Mouse (Mus musculus): ENCODE data around the gene Sult6b2. TPM values are rescaled to one million over a fixed set of nuclear protein-coding genes. Genes with fewer than 3 reads are reported as not detected.

Gene Sult6b2
- polyA plus RNA-seq, 1 experiment from 2014 or later: 0.25 TPM

- no peaks in the 10 kb centered on the region for H3K27me3 ChIP-seq (ENCODE audit: control insufficient read depth, insufficient read depth, low read depth, low read length)
- H3K9me3 ChIP-seq (replicated peaks; ENCODE audit: control insufficient read depth, low read length, poor library complexity, severe bottlenecking): no peaks in the 10 kb centered on the region
- H3K4me2 ChIP-seq (ENCODE audit: low read length): no peak overlapping the region
- H3K4me1 ChIP-seq (ENCODE audit: control insufficient read depth, insufficient read depth, low read length): no peaks in the 10 kb centered on the region; the same call in 1 of the 2 replicates
- no peak for ATAC-seq
- WGBS: 82% methylated on average over 1 of the region's 1 CpGs
- H3K4me3 ChIP-seq (ENCODE audit: low read depth, low read length): no peak overlapping the region
- no peaks in the 10 kb centered on the region for H3K36me3 ChIP-seq (ENCODE audit: control insufficient read depth, insufficient read depth, low read length)
- H3K27ac ChIP-seq (ENCODE audit: low read length): no peak overlapping the region
- no peak overlapping the region for H3K9ac ChIP-seq (ENCODE audit: low read depth, low read length)
Measured at GRCm38 (mm10) chr6:142838501-142838900, 34.2 kb upstream of the Sult6b2 start.

- WGBS: 87% methylated on average over 9 of the region's 9 CpGs
- Histone ChIP-seq H3K4me1 (ENCODE audit: control insufficient read depth, insufficient read depth, low read length) (peaks cover 3% of the 10 kb centered on the region), H3K27me3 (ENCODE audit: control insufficient read depth, insufficient read depth, low read depth, low read length) (no peaks in the 10 kb centered on the region), H3K27ac (ENCODE audit: low read length) (no peak overlapping the region), H3K36me3 (ENCODE audit: control insufficient read depth, insufficient read depth, low read length) (no peaks in the 10 kb centered on the region), H3K9me3 (replicated peaks; ENCODE audit: control insufficient read depth, low read length, poor library complexity, severe bottlenecking) (no peaks in the 10 kb centered on the region), H3K4me3 (ENCODE audit: low read depth, low read length) (no peak overlapping the region), H3K4me2 (ENCODE audit: low read length) (no peak overlapping the region), H3K9ac (ENCODE audit: low read depth, low read length) (no peak overlapping the region)
- ATAC-seq: no peak
Measured at GRCm38 (mm10) chr6:142837326-142837725, 33.0 kb upstream of the Sult6b2 start.

DNA sequence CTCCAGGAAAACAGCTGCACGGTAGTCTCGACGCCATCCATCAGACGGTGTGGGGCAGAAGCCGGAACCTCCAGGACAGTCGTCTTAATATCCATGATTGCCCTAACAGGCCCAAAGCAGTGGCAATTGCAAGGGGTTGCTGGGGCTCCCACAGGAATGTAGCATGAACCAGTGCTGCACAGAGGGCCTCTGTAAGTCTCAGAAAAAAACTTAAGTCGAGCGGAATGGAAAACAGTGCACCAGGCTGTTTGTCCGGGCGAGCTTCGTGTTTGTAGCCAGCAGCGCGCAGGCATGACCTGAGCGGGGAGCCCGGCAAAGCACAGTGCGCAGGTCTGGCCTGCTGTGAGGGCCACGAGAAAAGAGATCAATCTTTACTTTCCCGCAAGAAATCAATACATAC lies 31.4 kb upstream of the Sult6b2 start:
- WGBS: 36% methylated on average over 18 of the region's 18 CpGs

DNA sequence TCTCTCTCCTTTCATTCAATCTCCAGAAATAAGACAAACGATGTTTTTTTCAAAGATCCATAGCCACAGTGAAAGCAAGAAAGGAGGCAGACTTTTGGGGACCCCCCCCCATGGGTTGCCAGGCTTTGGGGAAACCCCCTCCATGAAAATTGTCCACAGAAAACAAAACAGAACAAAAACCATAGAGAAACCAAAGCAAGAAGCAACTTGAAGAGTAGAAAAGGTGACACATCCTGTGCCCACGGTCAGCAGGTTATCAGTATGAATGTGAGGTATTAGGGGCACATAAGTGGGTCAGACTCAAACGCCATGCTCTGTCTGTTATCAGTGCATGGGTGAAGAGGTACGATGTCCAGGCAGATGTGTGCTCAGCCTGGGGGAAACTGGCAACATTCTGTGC lies 30.6 kb upstream of the Sult6b2 start:
- 79% methylated on average over 4 of the region's 4 CpGs for WGBS
- Histone ChIP-seq H3K4me3 (ENCODE audit: low read depth, low read length) (no peak overlapping the region), H3K27ac (ENCODE audit: low read length) (no peak overlapping the region), H3K4me1 (ENCODE audit: control insufficient read depth, insufficient read depth, low read length) (peaks cover 3% of the 10 kb centered on the region), H3K9me3 (replicated peaks; ENCODE audit: control insufficient read depth, low read length, poor library complexity, severe bottlenecking) (no peaks in the 10 kb centered on the region), H3K4me2 (ENCODE audit: low read length) (no peak overlapping the region), H3K9ac (ENCODE audit: low read depth, low read length) (no peak overlapping the region), H3K27me3 (ENCODE audit: control insufficient read depth, insufficient read depth, low read depth, low read length) (no peaks in the 10 kb centered on the region), H3K36me3 (ENCODE audit: control insufficient read depth, insufficient read depth, low read length) (no peaks in the 10 kb centered on the region)
- no peak for ATAC-seq

More for the DNA sequence above, 31.4 kb upstream of the Sult6b2 start:
- Histone ChIP-seq H3K36me3 (ENCODE audit: control insufficient read depth, insufficient read depth, low read length) (no peaks in the 10 kb centered on the region), H3K9me3 (replicated peaks; ENCODE audit: control insufficient read depth, low read length, poor library complexity, severe bottlenecking) (no peaks in the 10 kb centered on the region), H3K4me2 (ENCODE audit: low read length) (no peak overlapping the region), H3K9ac (ENCODE audit: low read depth, low read length) (0 out of 2 replicates have a peak overlapping the region, but pooled peaks have one; percentile 14), H3K27ac (ENCODE audit: low read length) (0 out of 2 replicates have a peak overlapping the region, but pooled peaks have one; percentile 52), H3K4me1 (ENCODE audit: control insufficient read depth, insufficient read depth, low read length) (peaks cover 3% of the 10 kb centered on the region), H3K27me3 (ENCODE audit: control insufficient read depth, insufficient read depth, low read depth, low read length) (no peaks in the 10 kb centered on the region), H3K4me3 (ENCODE audit: low read depth, low read length) (no peak overlapping the region)
- peak; percentile 83 for ATAC-seq

DNA sequence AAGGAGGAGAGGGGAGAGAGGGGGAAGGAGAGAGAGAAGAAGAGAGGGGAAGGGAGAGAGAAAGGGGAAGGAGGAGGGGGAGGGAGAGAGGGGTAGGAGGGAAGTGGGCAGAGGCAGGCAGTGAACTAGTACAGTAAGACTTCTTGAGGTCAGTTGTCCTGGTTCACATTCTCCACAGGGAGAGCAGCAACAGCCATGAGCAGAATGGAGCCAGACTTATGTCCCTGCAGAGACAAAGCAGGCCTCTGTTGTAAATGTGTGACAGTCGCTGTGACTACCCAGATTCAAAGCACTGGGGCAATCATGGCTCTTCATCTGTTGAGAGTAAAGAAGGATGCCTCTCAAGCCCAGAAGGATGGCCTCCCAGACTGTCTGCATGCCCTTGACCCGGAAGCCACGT lies 27.4 kb upstream of the Sult6b2 start:
- ATAC-seq: no peak
- 93% methylated on average over 3 of the region's 3 CpGs for WGBS
- Histone ChIP-seq H3K9me3 (replicated peaks; ENCODE audit: control insufficient read depth, low read length, poor library complexity, severe bottlenecking) (no peaks in the 10 kb centered on the region), H3K4me1 (ENCODE audit: control insufficient read depth, insufficient read depth, low read length) (peaks cover 3% of the 10 kb centered on the region), H3K4me3 (ENCODE audit: low read depth, low read length) (no peak overlapping the region), H3K4me2 (ENCODE audit: low read length) (no peak overlapping the region), H3K27ac (ENCODE audit: low read length) (no peak overlapping the region), H3K27me3 (ENCODE audit: control insufficient read depth, insufficient read depth, low read depth, low read length) (no peaks in the 10 kb centered on the region), H3K36me3 (ENCODE audit: control insufficient read depth, insufficient read depth, low read length) (peaks cover 6% of the 10 kb centered on the region), H3K9ac (ENCODE audit: low read depth, low read length) (no peak overlapping the region)

- Histone ChIP-seq H3K36me3 (ENCODE audit: control insufficient read depth, insufficient read depth, low read length) (peaks cover 6% of the 10 kb centered on the region), H3K4me3 (ENCODE audit: low read depth, low read length) (no peak overlapping the region), H3K4me2 (ENCODE audit: low read length) (no peak overlapping the region), H3K27me3 (ENCODE audit: control insufficient read depth, insufficient read depth, low read depth, low read length) (no peaks in the 10 kb centered on the region), H3K9me3 (replicated peaks; ENCODE audit: control insufficient read depth, low read length, poor library complexity, severe bottlenecking) (no peaks in the 10 kb centered on the region), H3K27ac (ENCODE audit: low read length) (no peak overlapping the region), H3K4me1 (ENCODE audit: control insufficient read depth, insufficient read depth, low read length) (peaks cover 3% of the 10 kb centered on the region), H3K9ac (ENCODE audit: low read depth, low read length) (no peak overlapping the region)
- no peak for ATAC-seq
- 64% methylated on average over 8 of the region's 8 CpGs for WGBS
Measured at GRCm38 (mm10) chr6:142831243-142831642, 26.9 kb upstream of the Sult6b2 start.

DNA sequence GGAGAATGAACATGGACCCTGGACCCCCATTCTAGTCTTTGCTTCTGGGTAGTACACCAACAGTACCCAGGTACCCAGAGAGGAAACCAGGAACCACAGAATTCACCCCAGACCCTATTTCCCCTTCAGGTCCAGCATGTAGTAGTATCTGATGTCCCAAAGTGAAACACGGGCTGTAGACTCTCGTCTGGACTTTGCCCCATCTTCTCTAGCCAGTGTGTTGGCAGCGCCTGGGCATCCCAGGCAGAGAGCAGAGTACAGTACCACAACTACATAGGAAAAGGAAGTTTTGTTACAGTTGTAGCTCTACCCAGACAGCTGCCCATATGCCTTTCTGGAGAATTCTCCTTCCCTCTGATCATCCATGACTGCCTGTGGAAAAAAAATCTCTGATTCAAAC lies 25.9 kb upstream of the Sult6b2 start:
- ATAC-seq: no peak
- no peak overlapping the region for H3K27ac ChIP-seq (ENCODE audit: low read length)
- peaks cover 3% of the 10 kb centered on the region; the same call in 1 of the 2 replicates for H3K4me1 ChIP-seq (ENCODE audit: control insufficient read depth, insufficient read depth, low read length)
- H3K36me3 ChIP-seq (ENCODE audit: control insufficient read depth, insufficient read depth, low read length): peaks cover 6% of the 10 kb centered on the region
- H3K9ac ChIP-seq (ENCODE audit: low read depth, low read length): no peak overlapping the region
- 97% methylated on average over 3 of the region's 3 CpGs for WGBS
- no peak overlapping the region for H3K4me2 ChIP-seq (ENCODE audit: low read length)
- H3K9me3 ChIP-seq (replicated peaks; ENCODE audit: control insufficient read depth, low read length, poor library complexity, severe bottlenecking): no peaks in the 10 kb centered on the region
- no peak overlapping the region for H3K4me3 ChIP-seq (ENCODE audit: low read depth, low read length)
- no peaks in the 10 kb centered on the region for H3K27me3 ChIP-seq (ENCODE audit: control insufficient read depth, insufficient read depth, low read depth, low read length)

- Histone ChIP-seq H3K27ac (ENCODE audit: low read length) (no peak overlapping the region), H3K4me3 (ENCODE audit: low read depth, low read length) (no peak overlapping the region), H3K9me3 (replicated peaks; ENCODE audit: control insufficient read depth, low read length, poor library complexity, severe bottlenecking) (no peaks in the 10 kb centered on the region), H3K4me2 (ENCODE audit: low read length) (no peak overlapping the region), H3K9ac (ENCODE audit: low read depth, low read length) (no peak overlapping the region), H3K4me1 (ENCODE audit: control insufficient read depth, insufficient read depth, low read length) (no peaks in the 10 kb centered on the region), H3K36me3 (ENCODE audit: control insufficient read depth, insufficient read depth, low read length) (peaks cover 6% of the 10 kb centered on the region), H3K27me3 (ENCODE audit: control insufficient read depth, insufficient read depth, low read depth, low read length) (no peaks in the 10 kb centered on the region)
- 74% methylated on average over 5 of the region's 5 CpGs for WGBS
- ATAC-seq: no peak
Measured at GRCm38 (mm10) chr6:142825449-142825848, 21.1 kb upstream of the Sult6b2 start.

DNA sequence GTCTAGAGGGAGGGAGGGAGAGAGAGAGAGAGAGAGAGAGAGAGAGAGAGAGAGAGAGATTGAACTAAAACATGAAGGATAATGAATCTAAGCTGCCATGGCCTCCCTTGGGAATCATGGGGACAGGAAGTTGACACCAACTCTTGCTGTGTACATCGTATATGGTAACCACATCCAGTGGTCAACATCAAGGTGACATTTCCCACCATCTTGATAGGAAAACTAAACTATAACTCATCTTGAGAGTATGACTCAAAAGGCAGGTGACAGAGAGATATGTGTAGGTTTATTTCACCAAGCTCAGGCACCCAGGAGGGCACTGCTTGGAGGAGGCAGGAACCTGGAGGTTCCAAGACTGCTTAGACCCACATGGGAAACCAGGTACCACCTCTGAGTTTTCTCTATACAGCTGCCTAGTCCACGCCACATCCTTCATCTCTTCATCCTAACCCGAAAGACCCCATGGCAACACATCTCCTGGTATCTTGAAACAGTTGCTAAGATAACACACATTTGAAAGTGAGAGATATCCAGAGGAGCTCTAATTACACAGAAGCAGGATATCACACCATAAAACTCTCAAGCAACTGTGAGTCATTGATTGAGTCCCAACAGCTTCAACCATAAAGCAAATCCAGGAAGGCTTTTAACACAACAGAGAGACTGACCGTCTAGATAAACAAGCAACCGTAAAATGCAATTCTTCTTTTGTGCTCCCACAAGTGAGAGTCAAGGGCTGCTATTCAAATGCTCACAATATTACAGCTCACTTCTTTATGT lies 18.9 kb upstream of the Sult6b2 start:
- ATAC-seq: no peak
- no peaks in the 10 kb centered on the region for H3K4me1 ChIP-seq (ENCODE audit: control insufficient read depth, insufficient read depth, low read length)
- no peak overlapping the region for H3K27ac ChIP-seq (ENCODE audit: low read length)
- H3K4me3 ChIP-seq (ENCODE audit: low read depth, low read length): no peak overlapping the region
- H3K9me3 ChIP-seq (replicated peaks; ENCODE audit: control insufficient read depth, low read length, poor library complexity, severe bottlenecking): no peaks in the 10 kb centered on the region
- no peak overlapping the region for H3K9ac ChIP-seq (ENCODE audit: low read depth, low read length)
- 86% methylated on average over 5 of the region's 5 CpGs for WGBS
- H3K36me3 ChIP-seq (ENCODE audit: control insufficient read depth, insufficient read depth, low read length): 0 out of 2 replicates have a peak, but pooled peaks cover under 1% of the 10 kb centered on the region
- H3K27me3 ChIP-seq (ENCODE audit: control insufficient read depth, insufficient read depth, low read depth, low read length): no peaks in the 10 kb centered on the region
- no peak overlapping the region for H3K4me2 ChIP-seq (ENCODE audit: low read length)

Data from midbrain, embryonic 16.5 days (tissue).